Mouse (Mus musculus): ENCODE results near the gene Ndufa7. TPM values are rescaled to one million over a fixed set of nuclear protein-coding genes. Genes with fewer than 3 reads are reported as not detected.

Ndufa7 gene
- total RNA-seq (2021) = 100 to 1,000 TPM; 499 to 513 TPM

- intact Hi-C loops (cut with DNase I) = no loop called here
These were observed at the start of gene Ndufa7, which contains the start of gene Rps28 for GRCm38 (mm10) chr17:33824084-33824996. Gene Ndufa7, plus strand, starts transcription at chr17:33824572. Gene Rps28, minus strand, starts transcription at chr17:33824562.

GRCm38 (mm10) chr17:33774573-33775155 lies 49.7 kb upstream of the Ndufa7 start:
- intact Hi-C loops (cut with DNase I) = no loop called here
- DNase-seq = no peak

More at GRCm38 (mm10) chr17:33824084-33824996, at the start of gene Ndufa7, which contains the start of gene Rps28:
- peak; percentile 99 to 100 for DNase-seq

- no peak for DNase-seq
- intact Hi-C loops (cut with DNase I) = no loop called here
These were observed 49.1 kb upstream of the Ndufa7 start for GRCm38 (mm10) chr17:33775287-33775686.

GRCm38 (mm10) chr17:33779271-33779966 lies 45.0 kb upstream of the Ndufa7 start:
- peak; percentile 99 for DNase-seq
- intact Hi-C loops (cut with DNase I) = loop anchor here (1.0 kb wide), 1 partner anchor 18 kb away; no protein-coding TSS in a partner anchor

- intact Hi-C loops (cut with DNase I) = loop anchor here (1.0 to 2.0 kb wide), 2 partner anchors 17 to 19 kb away; no protein-coding TSS in a partner anchor
- DNase-seq = peak; percentile 33 to 44
These were observed 44.4 kb upstream of the Ndufa7 start for GRCm38 (mm10) chr17:33779967-33780295.

GRCm38 (mm10) chr17:33780431-33780830 lies 43.9 kb upstream of the Ndufa7 start:
- peak; percentile 66 to 81 for DNase-seq
- intact Hi-C loops (cut with DNase I) = loop anchor here (2.0 kb wide), 1 partner anchor 16 kb away; no protein-coding TSS in a partner anchor

GRCm38 (mm10) chr17:33781124-33781977 lies 43.0 kb upstream of the Ndufa7 start, which contains the start of gene Angptl4:
Gene Angptl4, minus strand, starts transcription at chr17:33781830.
- intact Hi-C loops (cut with DNase I) = loop anchor here (2.0 kb wide), 1 partner anchor 15 kb away; no protein-coding TSS in a partner anchor
- peak; percentile 88 for DNase-seq

- peak in 1 of 2 experiments; percentile 44 for DNase-seq
- intact Hi-C loops (cut with DNase I) = no loop called here
These were observed 42.3 kb upstream of the Ndufa7 start for GRCm38 (mm10) chr17:33782067-33782466.

GRCm38 (mm10) chr17:33783408-33783807 lies 41.0 kb upstream of the Ndufa7 start:
- intact Hi-C loops (cut with DNase I) = no loop called here

GRCm38 (mm10) chr17:33784939-33785338 lies 39.4 kb upstream of the Ndufa7 start:
- no peak for DNase-seq
- intact Hi-C loops (cut with DNase I) = no loop called here

More at GRCm38 (mm10) chr17:33783408-33783807, 41.0 kb upstream of the Ndufa7 start:
- DNase-seq = peak; percentile 93

GRCm38 (mm10) chr17:33786375-33786774 lies 38.0 kb upstream of the Ndufa7 start:
- intact Hi-C loops (cut with DNase I) = no loop called here
- DNase-seq = no peak

- DNase-seq = peak; percentile 33 to 38
- intact Hi-C loops (cut with DNase I) = no loop called here
These were observed 35.6 kb upstream of the Ndufa7 start for GRCm38 (mm10) chr17:33788732-33789131.

GRCm38 (mm10) chr17:33798306-33798705 lies 26.1 kb upstream of the Ndufa7 start:
- intact Hi-C loops (cut with DNase I) = no loop called here
- DNase-seq = peak; percentile 63 to 69

GRCm38 (mm10) chr17:33799277-33799676 lies 25.1 kb upstream of the Ndufa7 start:
- no peak for DNase-seq
- intact Hi-C loops (cut with DNase I) = no loop called here

GRCm38 (mm10) chr17:33802221-33802620 lies 22.2 kb upstream of the Ndufa7 start:
- no peak for DNase-seq
- intact Hi-C loops (cut with DNase I) = loop anchor here (1.0 to 10.0 kb wide), 5 partner anchors 56 to 363 kb away; partner anchors contain the start of genes Myo1f and Pram1

- DNase-seq = no peak
- intact Hi-C loops (cut with DNase I) = loop anchor here (10.0 kb wide), 2 partner anchors 169 to 249 kb away; partner anchors contain the start of genes Myo1f and Pram1
These were observed 20.2 kb upstream of the Ndufa7 start for GRCm38 (mm10) chr17:33804205-33804604.

- no peak for DNase-seq
- intact Hi-C loops (cut with DNase I) = loop anchor here (10.0 kb wide), 2 partner anchors 170 to 250 kb away; partner anchors contain the start of genes Myo1f and Pram1
These were observed 19.6 kb upstream of the Ndufa7 start for GRCm38 (mm10) chr17:33804745-33805144.

GRCm38 (mm10) chr17:33807181-33807888 lies 17.0 kb upstream of the Ndufa7 start:
- DNase-seq = no peak
- intact Hi-C loops (cut with DNase I) = loop anchor here (10.0 kb wide), 2 partner anchors 173 to 253 kb away; partner anchors contain the start of genes Myo1f and Pram1

GRCm38 (mm10) chr17:33808192-33808591 lies 16.2 kb upstream of the Ndufa7 start:
- intact Hi-C loops (cut with DNase I) = loop anchor here (10.0 kb wide), 2 partner anchors 173 to 253 kb away; partner anchors contain the start of genes Myo1f and Pram1
- no peak for DNase-seq

All from heart, postnatal 10 days (tissue).